Mouse (Mus musculus) Muller cell, postnatal 12 days (primary cell): ENCODE measurements at regions not wholly inside any gene's neighbourhood (a gene's known extent, or its start where the extent isn't known, plus 50 kb on each side); places are given as distances from the start of the nearest gene placed in this dataset.
"Not testable (repeated sequence)": the region's sequence is repeated elsewhere in the genome, so short reads cannot be mapped to it uniquely, and the experiment has no call there.

Experiments
- DNase-seq: peaks from one replicate; pipeline ENCODE4 v3.0.0-alpha.2; 2015; ENCODE audit errors: inconsistent ontology term

GRCm38 (mm10) chr13:74969244-74969643 is 120.4 kb upstream of the Pcsk1 start:
- DNase-seq, result no peak

DNA sequence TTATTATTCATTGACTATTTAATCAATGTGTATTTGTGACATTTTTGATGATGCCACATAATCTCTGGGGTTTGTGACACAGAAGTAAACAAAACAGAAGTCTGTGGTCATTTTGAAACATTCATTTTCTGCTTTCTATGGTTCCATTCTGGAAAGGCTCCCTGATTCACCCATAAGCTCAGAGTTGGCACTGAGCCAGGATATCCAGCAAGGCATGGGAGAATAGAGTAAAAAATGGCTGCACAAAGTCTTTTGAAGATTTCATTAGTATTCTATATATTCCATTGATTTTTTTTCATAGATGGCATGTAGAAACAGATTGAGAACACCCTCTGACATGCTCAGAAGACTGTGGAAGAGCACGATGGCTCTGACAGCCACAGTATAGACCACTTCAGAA is 133.8 kb upstream of the Pcsk1 start:
- no peak for DNase-seq

GRCm38 (mm10) chr13:74913655-74914054 is 105.0 kb upstream of the Cast start:
- DNase-seq, result not testable (repeated sequence)

- DNase-seq, result peak; percentile 97
Measured at GRCm38 (mm10) chr13:74903213-74904055, 94.8 kb upstream of the Cast start.

- no peak for DNase-seq
Measured at GRCm38 (mm10) chr13:74889859-74890469, 81.4 kb upstream of the Cast start.

- no peak for DNase-seq
Measured at GRCm38 (mm10) chr13:74867720-74868119, 59.1 kb upstream of the Cast start.

DNA sequence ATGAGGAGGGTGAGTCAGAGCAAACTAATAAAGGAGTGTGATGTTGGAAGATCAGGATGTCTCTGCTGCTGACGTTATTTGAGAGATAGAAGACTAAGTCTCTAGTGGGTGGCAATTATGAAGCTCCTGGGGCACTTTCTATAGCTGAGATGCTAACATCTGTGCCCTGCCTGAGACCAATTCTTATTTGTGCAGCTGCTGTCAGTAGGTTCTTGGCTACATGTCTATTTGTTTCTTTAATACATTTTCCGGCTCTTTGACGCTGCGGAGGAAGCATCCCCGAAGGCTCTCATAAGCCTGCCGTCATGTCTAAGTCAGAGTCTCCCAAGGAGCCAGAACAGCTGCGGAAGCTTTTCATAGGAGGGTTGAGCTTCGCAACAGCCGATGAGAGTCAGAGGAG is 55.4 kb upstream of the Cast start:
- no peak for DNase-seq

GRCm38 (mm10) chr13:74861373-74861970 is 52.9 kb upstream of the Cast start:
- DNase-seq, result peak; percentile 13
